ENCODE assay signal across 13 mouse cellular contexts in the genomic region with DNA sequence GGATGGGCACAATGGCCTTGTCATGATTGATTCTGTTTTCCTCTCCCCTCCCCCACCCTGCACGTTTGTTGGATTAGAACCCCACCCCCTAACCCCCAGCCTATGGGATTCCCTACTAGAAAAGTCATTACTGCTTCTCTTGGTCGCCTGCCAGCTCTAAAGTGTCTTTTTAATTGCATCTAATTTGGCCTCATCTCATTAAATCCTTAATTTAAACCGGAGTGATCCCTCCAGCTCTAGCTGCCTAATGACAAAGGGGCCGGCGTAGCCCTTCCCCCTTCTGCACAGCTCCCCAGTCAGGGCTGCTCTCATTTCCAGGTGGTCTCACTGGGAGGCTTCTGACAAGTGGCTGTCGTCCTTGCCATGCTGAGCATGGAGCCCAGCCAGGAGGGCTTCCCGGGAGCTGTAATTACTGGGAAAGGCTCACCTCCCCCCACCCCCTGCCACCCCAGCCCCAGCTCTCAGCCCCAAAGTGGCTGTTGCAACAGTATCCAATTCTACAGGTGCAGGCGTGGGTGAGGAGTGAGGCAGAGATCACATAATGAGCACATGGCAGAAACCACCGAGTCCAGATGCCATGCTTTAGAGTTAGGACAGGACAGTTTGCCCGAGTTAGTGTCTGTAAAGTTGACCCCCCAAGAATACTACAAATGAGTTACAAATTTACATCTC.
A peak's percentile ranks its signal among the peaks of the same experiment; 100 is the strongest.
DNase-seq lines count a peak whose midpoint lies in the region; ATAC-seq lines count a peak whose summit lies in the region.
"Had no signal": no experiment of that assay in that cellular context is flagged by ENCODE, and none has a peak within 500 bp of the region (broad histone marks: within the 10 kb centered on the region; RNA-seq: fewer than 3 reads in every experiment).

No protein-coding gene starts in this region.

- peak; percentile 58 for DNase-seq in left cerebral cortex, postnatal 4 days
- DNase-seq in left cerebral cortex, adult 8-10 months (ENCODE audit: low spot score in 2 of 2), result no peak
- peak; percentile 49 for DNase-seq in limb, embryonic 10.5 days (ENCODE audit: low spot score)
- DNase-seq in retina, embryonic 14.5 days (ENCODE audit: low spot score), result peak; percentile 71
- DNase-seq in left cerebral cortex, adult 18-20 months (ENCODE audit: low spot score in 2 of 2), result no peak
- no peak for DNase-seq in thymus, adult 18-20 months
- DNase-seq in thymus, postnatal 10 days (ENCODE audit: low spot score in 2 of 2), result no peak
- DNase-seq: gastrocnemius, postnatal 36 days; heart, postnatal 36 days; kidney, adult 9 months; lung, adult 2 months had no signal

- peak; percentile 98 for ATAC-seq in forebrain, embryonic 13.5 days

- WGBS in forebrain, embryonic 13.5 days, result 0% methylated on average over 10 of the region's 10 CpGs
- WGBS in limb, embryonic 10.5 days, result 8% methylated on average over 10 of the region's 10 CpGs

- no peaks in the 10 kb centered on the region for H3K36me3 ChIP-seq in forebrain, embryonic 13.5 days (ENCODE audit: poor library complexity, severe bottlenecking)
- H3K36me3 ChIP-seq in limb, embryonic 10.5 days, result no peaks in the 10 kb centered on the region
- H3K36me3 ChIP-seq: G1E had no signal

- peaks cover 27% of the 10 kb centered on the region for H3K27me3 ChIP-seq in forebrain, embryonic 13.5 days
- no peaks in the 10 kb centered on the region; the same call in 1 of the 2 replicates for H3K27me3 ChIP-seq in limb, embryonic 10.5 days (ENCODE audit: low read depth, poor library complexity, severe bottlenecking)

- peak overlapping the region; percentile 75 for H3K27ac ChIP-seq in forebrain, embryonic 13.5 days
- peak overlapping the region; percentile 50; the same call in 1 of the 2 replicates for H3K27ac ChIP-seq in limb, embryonic 10.5 days

- H3K9ac ChIP-seq in forebrain, embryonic 13.5 days, result no peak overlapping the region

- H3K4me3 ChIP-seq in forebrain, embryonic 13.5 days, result no peak overlapping the region
- peak overlapping the region; percentile 25 for H3K4me3 ChIP-seq in limb, embryonic 10.5 days

- no peak overlapping the region for H3K4me2 ChIP-seq in forebrain, embryonic 13.5 days

- intact Hi-C loops in left cerebral cortex, postnatal 4 days (cut with DNase I), result no loop called here

- no peaks in the 10 kb centered on the region for H3K9me3 ChIP-seq in forebrain, embryonic 13.5 days (replicated peaks)
- no peaks in the 10 kb centered on the region for H3K9me3 ChIP-seq in limb, embryonic 10.5 days (replicated peaks)
- H3K9me3 ChIP-seq: G1E had no signal

- peaks cover 25% of the 10 kb centered on the region for H3K4me1 ChIP-seq in forebrain, embryonic 13.5 days
- peaks cover 19% of the 10 kb centered on the region for H3K4me1 ChIP-seq in limb, embryonic 10.5 days

Comparison
In these comparisons a context has a peak if more than half of its experiments do, and no peak if none do; other contexts are left out.
1. DNase-seq: peak in left cerebral cortex, postnatal 4 days (single experiment), limb, embryonic 10.5 days (single experiment) and retina, embryonic 14.5 days (single experiment); none in left cerebral cortex, adult 8-10 months (0 of 2), left cerebral cortex, adult 18-20 months (0 of 2), thymus, adult 18-20 months (0 of 2) and thymus, postnatal 10 days (0 of 2).